Mouse (Mus musculus) liver, postnatal 0 days (tissue): Measurements from ENCODE around the gene Spag9.
A peak's percentile ranks its signal among the peaks of the same experiment; 100 is the strongest.

Source experiments
- CTCF ChIP-seq: sonication (generic); IDR thresholded peaks from 2 replicates; pipeline ENCODE4 v1.5.1; 2016; ENCODE audit warnings: antibody characterized with exemption, low read depth
- EP300 ChIP-seq: IDR thresholded peaks from 2 replicates; pipeline ENCODE4 v1.6.1; 2016; ENCODE audit warnings: antibody characterized with exemption, low read depth, mild to moderate bottlenecking

DNA sequence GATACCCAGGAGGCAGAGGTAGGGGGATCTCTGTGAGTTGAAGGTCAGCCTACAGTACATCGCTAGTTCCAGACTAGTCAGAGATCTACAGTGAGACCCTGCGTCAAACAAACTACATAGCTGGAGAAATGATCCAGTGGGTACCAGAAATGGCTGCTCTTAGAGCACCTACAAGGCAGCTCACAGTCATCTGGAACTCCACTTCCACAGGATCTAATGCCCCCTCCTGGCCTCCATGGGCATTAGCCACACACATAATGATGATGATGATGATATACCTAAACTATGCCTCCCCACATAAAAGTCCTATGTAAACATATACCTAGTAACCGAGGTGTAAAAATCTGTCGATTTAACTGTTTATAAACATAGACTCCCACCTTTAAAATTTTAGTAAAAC, 77.4 kb downstream of the Spag9 start:
- peak; percentile 59 for TF ChIP-seq CTCF
- TF ChIP-seq EP300: no peak
